Mouse (Mus musculus) forebrain, embryonic 16.5 days (tissue): ENCODE results near the gene 1700025G04Rik. TPM values are rescaled to one million over a fixed set of nuclear protein-coding genes. Genes with fewer than 3 reads are reported as not detected.
A peak's percentile ranks its signal among the peaks of the same experiment; 100 is the strongest.

Experiments used
- ATAC-seq: fragments of 200-750 bp; cut with Nextera tagmentation; 2 replicates; pipeline ENCODE4 v1.8.0; 2017; ENCODE audit warnings: mild to moderate bottlenecking, moderate library complexity
- H3K27ac ChIP-seq: fragments of 300-500 bp; sonication (generic); 2 replicates; pipeline ENCODE4 v1.5.1; 2014; ENCODE audit warnings: low read length, control low read depth
- H3K27me3 ChIP-seq: fragments of 300-500 bp; sonication (generic); replicated peaks from 2 replicates; pipeline ENCODE4 v1.6.1; 2014; ENCODE audit warnings: low read length; ENCODE audit not compliant: control insufficient read depth, insufficient read depth
- H3K36me3 ChIP-seq: fragments of 300-500 bp; sonication (generic); 2 replicates; pipeline ENCODE4 v1.6.1; 2014; ENCODE audit not compliant: control insufficient read depth, insufficient read depth
- H3K4me1 ChIP-seq: fragments of 300-500 bp; sonication (generic); replicated peaks from 2 replicates; pipeline ENCODE4 v1.6.1; 2014; ENCODE audit warnings: low read length; ENCODE audit not compliant: control insufficient read depth, insufficient read depth
- H3K4me2 ChIP-seq: fragments of 300-500 bp; sonication (generic); 2 replicates; pipeline ENCODE4 v1.6.1; 2014; ENCODE audit warnings: mild to moderate bottlenecking, low read length, control low read depth
- H3K4me3 ChIP-seq: fragments of 300-500 bp; sonication (generic); replicated peaks from 2 replicates; pipeline ENCODE4 v1.5.1; 2014; ENCODE audit warnings: mild to moderate bottlenecking, low read length, control low read depth
- H3K9ac ChIP-seq: fragments of 300-500 bp; sonication (generic); replicated peaks from 2 replicates; pipeline ENCODE4 v1.6.1; 2014; ENCODE audit warnings: low read depth, low read length, control low read depth
- H3K9me3 ChIP-seq: fragments of 300-500 bp; sonication (generic); 2 replicates; pipeline ENCODE4 v1.6.1; 2016; ENCODE audit warnings: low read length; ENCODE audit not compliant: control insufficient read depth
- WGBS: fragments of 180-500 bp; shearing (Covaris S2); extraction: QIAGEN DNeasy Blood & Tissue Kit; methylation state at CpG from one replicate; pipeline ENCODE4 v1.1.7; 2014; 5-methylcytosine and 5-hydroxymethylcytosine counted together
- polyA plus RNA-seq: library from polyadenylated mRNA; unstranded; fragments of >200 nt; fragmentation: Nextera tagmentation; extraction: Ambion mirVana; gene quantifications from 2 replicates; pipeline ENCODE4 v1.2.1, GENCODE M21; 2015

Gene 1700025G04Rik
- polyA plus RNA-seq, 1 experiment from 2014 or later = 31.2 TPM

DNA sequence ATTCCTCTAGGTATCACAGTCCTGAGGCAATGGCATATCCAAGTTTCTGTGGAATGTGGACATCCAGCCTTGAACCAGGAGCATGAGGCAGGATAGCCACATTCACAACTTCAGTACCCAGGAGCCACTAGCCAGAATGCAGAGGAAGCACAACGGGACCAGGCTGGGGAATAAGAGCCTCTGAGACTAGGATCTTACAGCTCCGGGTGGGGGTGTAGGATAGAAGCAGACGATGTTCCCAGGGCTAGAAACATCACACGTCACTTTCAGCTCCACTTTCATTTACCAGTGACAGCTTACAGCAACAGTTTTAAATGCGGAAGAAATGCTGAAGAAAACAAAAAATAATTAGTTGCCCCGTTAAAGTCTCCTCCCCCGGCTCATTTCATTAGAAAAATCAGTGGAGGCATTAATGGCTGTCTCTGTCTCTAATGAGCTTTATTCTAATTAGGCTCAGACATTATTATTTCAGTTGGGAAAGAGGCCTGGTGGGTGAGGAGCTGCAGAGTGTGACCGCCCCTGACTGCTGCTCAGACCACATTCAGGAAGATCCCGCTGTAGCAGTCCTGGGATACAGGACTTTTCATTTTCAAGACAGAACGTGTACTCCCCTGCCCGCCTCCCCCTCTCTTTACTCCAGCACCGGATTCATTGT lies 189.1 kb downstream of the 1700025G04Rik start:
- ATAC-seq = peak; percentile 71
- WGBS = 11% methylated on average over 12 of the region's 12 CpGs
- H3K9me3 ChIP-seq = no peaks in the 10 kb centered on the region
- H3K4me1 ChIP-seq = peaks cover 13% of the 10 kb centered on the region
- H3K9ac ChIP-seq = no peak overlapping the region
- H3K27ac ChIP-seq = no peak overlapping the region; the same call in 1 of the 2 replicates
- H3K4me3 ChIP-seq = no peak overlapping the region
- H3K36me3 ChIP-seq = no peaks in the 10 kb centered on the region
- peak overlapping the region; percentile 24; the same call in 1 of the 2 replicates for H3K4me2 ChIP-seq
- H3K27me3 ChIP-seq = no peaks in the 10 kb centered on the region

DNA sequence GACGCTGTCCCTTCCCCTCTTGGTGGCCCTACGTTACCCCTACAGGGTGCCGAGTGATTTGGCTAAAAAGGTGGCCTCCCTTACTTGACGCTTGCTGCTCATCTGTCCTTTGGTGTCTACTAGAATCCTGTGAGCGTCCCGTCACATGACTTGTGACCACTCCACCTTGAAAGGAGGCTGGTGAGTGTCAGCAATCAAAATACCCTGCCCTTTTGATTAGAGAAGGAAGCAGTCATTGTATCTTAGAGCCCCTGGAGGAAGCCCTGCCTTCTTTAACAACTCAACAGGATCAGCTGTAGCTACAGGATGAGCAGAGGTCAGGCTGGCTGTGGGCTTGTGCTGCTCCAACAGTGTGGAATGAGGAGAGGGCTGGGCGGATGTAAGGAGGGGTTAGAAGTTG lies 190.0 kb downstream of the 1700025G04Rik start:
- H3K4me3 ChIP-seq = no peak overlapping the region
- no peaks in the 10 kb centered on the region for H3K9me3 ChIP-seq
- H3K4me2 ChIP-seq = no peak overlapping the region
- H3K4me1 ChIP-seq = peaks cover 13% of the 10 kb centered on the region
- no peak overlapping the region for H3K9ac ChIP-seq
- ATAC-seq = no peak
- no peaks in the 10 kb centered on the region for H3K36me3 ChIP-seq
- WGBS = 86% methylated on average over 7 of the region's 7 CpGs
- no peak overlapping the region for H3K27ac ChIP-seq
- H3K27me3 ChIP-seq = no peaks in the 10 kb centered on the region

DNA sequence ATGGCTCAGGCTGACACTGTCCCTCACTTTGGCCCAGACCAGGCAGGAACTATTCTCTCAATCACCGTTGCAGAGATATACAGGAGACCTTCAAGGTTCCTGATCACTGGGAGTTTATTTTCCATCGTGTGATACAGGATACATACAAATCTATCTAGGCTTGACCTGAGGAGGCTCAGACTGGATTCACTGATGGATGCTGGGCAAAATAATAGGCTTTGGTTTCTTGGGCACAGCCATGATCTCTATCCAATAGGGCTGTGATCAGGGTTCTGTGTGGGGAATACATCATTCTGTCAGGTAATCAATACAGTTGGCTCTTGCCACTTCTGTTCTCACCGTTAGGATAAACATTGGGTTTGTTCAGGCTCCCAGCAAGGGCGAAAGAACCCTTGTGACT lies 194.5 kb downstream of the 1700025G04Rik start:
- Histone ChIP-seq H3K9ac (no peak overlapping the region), H3K4me1 (peaks cover 12% of the 10 kb centered on the region), H3K4me2 (no peak overlapping the region), H3K9me3 (no peaks in the 10 kb centered on the region), H3K27ac (no peak overlapping the region), H3K4me3 (no peak overlapping the region), H3K36me3 (no peaks in the 10 kb centered on the region), H3K27me3 (no peaks in the 10 kb centered on the region)
- ATAC-seq = no peak
- WGBS = 86% methylated on average over 4 of the region's 4 CpGs

DNA sequence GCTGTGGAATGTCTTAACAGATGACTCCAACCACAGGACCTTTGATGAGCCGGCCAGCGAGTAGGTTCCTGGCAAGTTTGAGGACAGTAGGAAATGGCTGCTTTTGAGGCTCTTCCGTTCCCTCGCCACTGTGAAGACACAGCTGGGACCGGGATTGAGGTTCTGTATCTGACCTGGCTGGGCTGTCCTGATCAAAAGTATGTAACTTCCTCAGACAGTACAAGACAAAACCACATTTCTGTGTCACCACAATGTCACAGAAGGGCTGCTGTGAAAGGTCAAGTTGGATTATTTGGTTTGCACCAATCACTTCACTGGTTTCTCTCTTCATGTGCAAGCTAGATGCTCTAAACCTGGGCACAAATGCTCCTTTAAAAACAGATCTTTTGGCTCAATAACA lies 195.9 kb downstream of the 1700025G04Rik start:
- 95% methylated on average over 5 of the region's 5 CpGs for WGBS
- ATAC-seq = no peak
- no peak overlapping the region for H3K27ac ChIP-seq
- peaks cover 16% of the 10 kb centered on the region for H3K4me1 ChIP-seq
- no peaks in the 10 kb centered on the region for H3K9me3 ChIP-seq
- H3K27me3 ChIP-seq = no peaks in the 10 kb centered on the region
- H3K4me2 ChIP-seq = no peak overlapping the region
- H3K9ac ChIP-seq = no peak overlapping the region
- no peak overlapping the region for H3K4me3 ChIP-seq
- no peaks in the 10 kb centered on the region for H3K36me3 ChIP-seq

DNA sequence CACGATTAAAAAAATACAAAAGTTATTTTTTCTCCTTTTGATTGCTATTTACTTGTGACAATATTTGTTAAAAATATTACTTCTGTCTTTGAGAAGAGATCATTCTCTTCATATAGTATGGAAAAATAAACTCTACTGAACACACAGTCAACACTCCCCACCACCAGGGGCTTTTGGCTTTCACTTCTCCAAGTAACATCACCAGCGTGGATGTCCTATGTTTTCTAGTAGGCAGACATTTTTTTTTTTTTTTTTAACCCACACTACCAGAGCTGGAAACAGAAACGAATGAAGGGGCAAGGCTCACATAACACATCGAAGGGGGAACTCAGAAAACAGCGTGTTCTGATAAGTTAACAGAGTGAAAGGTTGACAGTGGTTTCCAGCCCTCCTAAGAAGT lies 197.9 kb downstream of the 1700025G04Rik start:
- Histone ChIP-seq H3K27ac (no peak overlapping the region), H3K4me2 (no peak overlapping the region), H3K9ac (no peak overlapping the region), H3K4me3 (no peak overlapping the region), H3K36me3 (no peaks in the 10 kb centered on the region), H3K27me3 (no peaks in the 10 kb centered on the region), H3K9me3 (no peaks in the 10 kb centered on the region), H3K4me1 (peaks cover 16% of the 10 kb centered on the region)
- WGBS = 92% methylated on average over 5 of the region's 5 CpGs
- no peak for ATAC-seq

DNA sequence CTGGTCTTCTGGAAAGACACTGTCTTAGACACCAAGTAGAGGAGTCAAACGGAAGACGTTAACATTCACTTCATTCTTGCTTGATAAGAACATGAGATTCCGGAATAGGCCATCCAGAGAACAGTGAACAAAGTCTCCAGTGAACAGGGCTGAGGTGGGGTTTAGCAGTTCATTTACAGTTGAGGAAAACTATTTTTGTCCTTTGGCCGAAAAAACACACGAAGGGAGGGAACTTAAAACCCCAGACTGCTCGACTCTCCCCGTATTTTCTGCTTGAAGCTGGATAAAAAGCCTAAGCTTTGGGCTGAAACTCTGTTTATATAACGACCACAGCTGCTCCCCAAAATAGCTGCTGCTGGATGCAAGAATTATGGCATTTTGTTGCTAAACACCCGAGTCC lies 198.7 kb downstream of the 1700025G04Rik start:
- H3K9me3 ChIP-seq = no peaks in the 10 kb centered on the region
- peaks cover 16% of the 10 kb centered on the region for H3K4me1 ChIP-seq
- H3K27me3 ChIP-seq = no peaks in the 10 kb centered on the region; the same call in 1 of the 2 replicates
- H3K4me2 ChIP-seq = no peak overlapping the region
- H3K9ac ChIP-seq = no peak overlapping the region
- no peak for ATAC-seq
- peak overlapping the region; percentile 24; the same call in 1 of the 2 replicates for H3K27ac ChIP-seq
- WGBS = 76% methylated on average over 9 of the region's 9 CpGs
- no peak overlapping the region for H3K4me3 ChIP-seq
- H3K36me3 ChIP-seq = no peaks in the 10 kb centered on the region

DNA sequence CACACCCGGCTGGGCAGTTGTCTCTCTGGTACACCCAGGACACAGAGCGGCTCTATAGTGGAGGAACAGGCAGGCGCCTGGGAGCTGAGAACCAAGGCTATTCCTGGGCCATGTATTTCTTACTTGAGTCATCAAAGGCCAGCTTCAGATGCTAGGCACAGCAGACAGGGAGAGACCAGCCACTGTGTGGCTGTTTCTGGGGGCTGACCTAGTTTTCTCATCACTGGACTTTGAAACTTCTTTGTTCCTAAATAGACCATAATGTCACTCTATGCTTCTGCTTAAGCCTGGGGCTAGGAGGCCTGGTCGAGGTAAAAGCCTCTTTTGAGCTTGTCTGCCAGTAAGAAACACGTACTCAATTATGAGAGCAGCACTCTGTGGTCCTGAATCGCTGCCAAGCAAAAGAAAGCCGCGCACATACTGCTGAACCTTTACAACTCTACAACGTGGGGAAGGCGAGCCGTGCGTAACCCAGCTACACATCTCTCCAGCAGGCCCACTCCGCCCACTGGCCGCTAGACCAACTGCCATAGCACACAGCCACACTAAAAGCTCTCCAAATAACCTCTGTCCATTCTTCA lies 199.8 kb downstream of the 1700025G04Rik start:
- Histone ChIP-seq H3K9ac (no peak overlapping the region), H3K36me3 (no peaks in the 10 kb centered on the region), H3K27ac (0 out of 2 replicates have a peak overlapping the region, but pooled peaks have one; percentile 21), H3K4me2 (no peak overlapping the region), H3K4me3 (no peak overlapping the region), H3K27me3 (no peaks in the 10 kb centered on the region; the same call in 1 of the 2 replicates), H3K4me1 (peaks cover 16% of the 10 kb centered on the region), H3K9me3 (no peaks in the 10 kb centered on the region)
- WGBS = 28% methylated on average over 14 of the region's 14 CpGs
- ATAC-seq = peak; percentile 87

DNA sequence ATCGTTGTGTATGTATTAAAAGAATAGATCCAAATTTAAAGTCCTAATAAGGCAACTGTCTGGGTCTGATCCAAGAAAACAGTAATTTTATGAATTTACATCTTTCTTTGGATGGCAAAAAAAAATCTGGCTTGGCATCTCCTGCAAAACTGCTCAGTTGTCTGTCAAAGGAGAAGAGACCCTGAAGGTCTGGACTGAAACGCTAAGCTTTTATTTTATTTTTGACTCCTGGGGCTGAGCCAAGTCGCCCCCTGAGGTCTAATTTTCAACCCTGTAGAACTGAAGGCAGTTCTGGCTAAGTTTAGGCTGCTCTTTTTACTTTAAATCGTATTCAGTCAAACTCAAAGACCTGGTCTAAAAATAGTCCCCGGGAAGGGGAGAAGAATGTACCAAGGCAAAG lies 202.3 kb downstream of the 1700025G04Rik start:
- H3K9me3 ChIP-seq = no peaks in the 10 kb centered on the region
- ATAC-seq = no peak
- no peak overlapping the region for H3K4me3 ChIP-seq
- WGBS = 59% methylated on average over 5 of the region's 5 CpGs
- H3K27ac ChIP-seq = no peak overlapping the region
- H3K27me3 ChIP-seq = no peaks in the 10 kb centered on the region; the same call in 1 of the 2 replicates
- H3K9ac ChIP-seq = no peak overlapping the region
- no peaks in the 10 kb centered on the region for H3K36me3 ChIP-seq
- H3K4me1 ChIP-seq = peaks cover 16% of the 10 kb centered on the region
- no peak overlapping the region for H3K4me2 ChIP-seq

DNA sequence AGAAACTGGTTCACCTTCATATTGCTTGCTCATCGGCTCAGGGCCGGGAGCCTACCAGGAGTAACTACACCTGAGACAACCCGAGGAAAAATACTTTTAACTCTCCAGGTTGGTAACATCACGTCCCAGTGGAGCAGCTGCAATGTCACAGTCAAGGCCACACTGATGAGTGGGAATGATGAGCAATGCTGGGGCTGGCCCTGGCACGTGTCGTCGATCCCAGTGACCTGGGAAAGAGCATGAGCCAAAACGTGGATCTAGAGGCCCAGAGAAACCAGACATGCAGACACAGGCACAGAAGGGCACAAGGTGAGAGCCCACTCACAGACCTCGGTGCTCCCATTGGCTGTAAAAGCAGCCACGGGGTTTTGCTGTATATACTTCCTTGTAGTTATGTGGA lies 202.8 kb downstream of the 1700025G04Rik start:
- ATAC-seq = no peak
- peaks cover 16% of the 10 kb centered on the region for H3K4me1 ChIP-seq
- WGBS = 92% methylated on average over 10 of the region's 10 CpGs
- no peak overlapping the region for H3K4me3 ChIP-seq
- H3K9ac ChIP-seq = no peak overlapping the region
- H3K27ac ChIP-seq = no peak overlapping the region
- no peaks in the 10 kb centered on the region for H3K36me3 ChIP-seq
- H3K4me2 ChIP-seq = no peak overlapping the region
- H3K27me3 ChIP-seq = no peaks in the 10 kb centered on the region; the same call in 1 of the 2 replicates
- H3K9me3 ChIP-seq = no peaks in the 10 kb centered on the region
